Mouse (Mus musculus) CH12.LX (cell line): ENCODE measurements at regions not wholly inside any gene's neighbourhood (a gene's known extent, or its start where the extent isn't known, plus 50 kb on each side); places are given as distances from the start of the nearest gene placed in this dataset.

Source experiments
- CTCF ChIP-seq, 2 experiments: IDR thresholded peaks in 1 of 2; conservative IDR thresholded peaks in 1 of 2; 2 replicates each; pipeline ENCODE4 v1.5.1; 2011 to 2012; ENCODE audit warnings: low read depth in 2 of 2, low read length in 2 of 2, improper control_type of control experiment in 1 of 2, inconsistent platforms in 1 of 2, mild to moderate bottlenecking in 1 of 2, moderate library complexity in 1 of 2
- ELF1 ChIP-seq: IDR thresholded peaks from 2 replicates; pipeline ENCODE4 v1.6.1; 2014; ENCODE audit warnings: low read depth, mild to moderate bottlenecking, inconsistent platforms, low read length, improper control_type of control experiment
- EP300 ChIP-seq: IDR thresholded peaks from 2 replicates; pipeline ENCODE4 v1.6.1; 2011; ENCODE audit warnings: low read length, improper control_type of control experiment
- HCFC1 ChIP-seq: IDR thresholded peaks from 2 replicates; pipeline ENCODE4 v1.6.1; 2012; ENCODE audit warnings: low read depth, mild to moderate bottlenecking, inconsistent platforms, low read length, improper control_type of control experiment
- KAT2A ChIP-seq: IDR thresholded peaks from 2 replicates; pipeline ENCODE4 v1.6.1; 2012; ENCODE audit warnings: low read length, improper control_type of control experiment, inconsistent platforms; ENCODE audit not compliant: insufficient replicate concordance
- MAFK ChIP-seq: IDR thresholded peaks from 2 replicates; pipeline ENCODE4 v1.6.1; 2011; ENCODE audit warnings: low read length, improper control_type of control experiment; ENCODE audit not compliant: insufficient replicate concordance
- MAZ ChIP-seq: IDR thresholded peaks from 2 replicates; pipeline ENCODE4 v1.6.1; 2012; ENCODE audit warnings: low read depth, mild to moderate bottlenecking, inconsistent platforms, low read length, improper control_type of control experiment, moderate library complexity
- NRF1 ChIP-seq: IDR thresholded peaks from 2 replicates; pipeline ENCODE4 v1.6.1; 2014; ENCODE audit warnings: low read depth, mild to moderate bottlenecking, inconsistent platforms, low read length, improper control_type of control experiment, moderate library complexity
- POLR2A ChIP-seq: IDR thresholded peaks from 2 replicates; pipeline ENCODE4 v1.6.1; 2011; ENCODE audit warnings: low read depth, mild to moderate bottlenecking, improper control_type of control experiment, low read length
- SIN3A ChIP-seq: IDR thresholded peaks from 2 replicates; pipeline ENCODE4 v1.6.1; 2012; ENCODE audit warnings: low read length, improper control_type of control experiment, inconsistent platforms
- USF1 ChIP-seq: IDR thresholded peaks from 2 replicates; pipeline ENCODE4 v1.6.1; 2014; ENCODE audit warnings: low read depth, mild to moderate bottlenecking, inconsistent platforms, low read length, improper control_type of control experiment
- USF2 ChIP-seq: conservative IDR thresholded peaks from 2 replicates; pipeline ENCODE4 v1.6.1; 2011; ENCODE audit warnings: low read depth, low read length, improper control_type of control experiment

DNA sequence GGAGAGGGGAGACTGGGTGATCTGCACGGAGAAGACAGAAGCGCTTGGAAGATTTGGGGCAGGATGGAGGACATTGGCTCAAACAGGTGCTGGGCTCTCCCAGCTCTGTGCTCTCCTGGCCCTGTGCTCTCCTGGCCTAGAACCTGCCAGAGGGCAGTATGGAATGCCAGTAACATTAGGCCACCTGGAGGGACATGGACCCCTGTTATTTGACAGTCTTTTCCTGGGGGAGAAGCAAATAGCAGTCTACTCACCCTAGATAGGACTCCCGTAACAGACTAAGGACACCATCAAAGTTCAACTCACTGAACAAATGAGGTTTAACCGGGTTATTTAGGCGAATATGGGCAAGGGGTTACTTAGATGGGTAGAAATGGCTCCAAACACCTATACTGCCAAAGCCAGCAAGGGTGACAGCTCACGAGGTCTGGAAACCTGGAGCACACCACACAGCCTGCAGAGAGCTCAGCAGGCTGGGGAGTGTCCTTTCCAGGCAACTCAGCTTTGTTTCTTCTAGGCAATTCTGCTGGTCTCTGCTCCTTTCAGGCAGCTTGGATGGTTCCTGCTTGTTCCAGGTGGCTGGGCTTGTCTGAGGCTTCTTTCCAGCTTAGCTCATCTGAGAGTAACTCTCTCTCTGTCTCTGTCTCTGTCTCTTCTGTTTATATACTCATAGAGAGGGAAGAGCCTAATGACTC lies 1133.7 kb upstream of the Gulo start:
- TF ChIP-seq CTCF (conservative IDR thresholded peaks at IDR 0.05 in 1 of 2, IDR thresholded peaks at IDR 0.05 in 1 of 2; ENCODE audit: low read depth in 2 of 2, low read length in 2 of 2) (no peak), HCFC1 (no peak), USF2 (no peak), MAFK (no peak), NRF1 (no peak), KAT2A (no peak), USF1 (no peak), SIN3A (no peak), POLR2A (no peak), MAZ (no peak), EP300 (no peak), ELF1 (no peak)
